Mouse (Mus musculus): ENCODE results near the gene Ccdc180. TPM values are rescaled to one million over a fixed set of nuclear protein-coding genes. Genes with fewer than 3 reads are reported as not detected.

Ccdc180 gene
- total RNA-seq (2021) = under 1 TPM in 1 of 2 experiments, not detected in 1; 0.09 TPM
- long read RNA-seq, experiment 1 = 0 reads
- long read RNA-seq, experiment 2 = 0 reads

- peak; percentile 25 to 29 for DNase-seq (ENCODE audit: extremely low spot score in 1 of 2, low spot score in 2 of 2)
- H3K27ac ChIP-seq = no peak within 1 kb of the TSS
- H3K4me3 ChIP-seq = no peak within 1 kb of the TSS
- TF ChIP-seq CTCF (IDR thresholded peaks at IDR 0.05) = no peak
- intact Hi-C loops (cut with DNase I) = no loop called here
These were observed at the start of gene Ccdc180 for GRCm38 (mm10) chr4:45890066-45890761. Ccdc180 (plus strand) TSS chr4:45890303.

GRCm38 (mm10) chr4:45844355-45844754 lies 45.7 kb upstream of the Ccdc180 start:
- TF ChIP-seq CTCF (IDR thresholded peaks at IDR 0.05) = peak; percentile 61
- intact Hi-C loops (cut with DNase I) = no loop called here
- Histone ChIP-seq H3K4me3 (no peak overlapping the region), H3K27ac (no peak overlapping the region)
- DNase-seq (ENCODE audit: extremely low spot score in 1 of 2, low spot score in 2 of 2) = peak; percentile 42 to 46

- no peak for DNase-seq (ENCODE audit: extremely low spot score in 1 of 2, low spot score in 2 of 2)
- TF ChIP-seq CTCF (IDR thresholded peaks at IDR 0.05) = no peak
- H3K27ac ChIP-seq = no peak overlapping the region
- intact Hi-C loops (cut with DNase I) = no loop called here
- H3K4me3 ChIP-seq = no peak overlapping the region
These were observed 43.8 kb upstream of the Ccdc180 start for GRCm38 (mm10) chr4:45846263-45846662.

- Histone ChIP-seq H3K4me3 (no peak within 1 kb of the TSS), H3K27ac (no peak within 1 kb of the TSS)
- no peak for TF ChIP-seq CTCF (IDR thresholded peaks at IDR 0.05)
- no peak for DNase-seq (ENCODE audit: extremely low spot score in 1 of 2, low spot score in 2 of 2)
- intact Hi-C loops (cut with DNase I) = loop anchor here (2.0 kb wide), 1 partner anchor 13 kb away; no protein-coding TSS in a partner anchor
These were observed 41.8 kb upstream of the Ccdc180 start, which contains the start of gene Stra6l for GRCm38 (mm10) chr4:45848109-45848824. Stra6l (plus strand) TSS chr4:45848664.

- TF ChIP-seq CTCF (IDR thresholded peaks at IDR 0.05) = no peak
- no peak for DNase-seq (ENCODE audit: extremely low spot score in 1 of 2, low spot score in 2 of 2)
- Histone ChIP-seq H3K27ac (no peak overlapping the region), H3K4me3 (no peak overlapping the region)
- intact Hi-C loops (cut with DNase I) = loop anchor here (2.0 kb wide), 1 partner anchor 14 kb away; no protein-coding TSS in a partner anchor
These were observed 41.3 kb upstream of the Ccdc180 start for GRCm38 (mm10) chr4:45848825-45849156.

DNA sequence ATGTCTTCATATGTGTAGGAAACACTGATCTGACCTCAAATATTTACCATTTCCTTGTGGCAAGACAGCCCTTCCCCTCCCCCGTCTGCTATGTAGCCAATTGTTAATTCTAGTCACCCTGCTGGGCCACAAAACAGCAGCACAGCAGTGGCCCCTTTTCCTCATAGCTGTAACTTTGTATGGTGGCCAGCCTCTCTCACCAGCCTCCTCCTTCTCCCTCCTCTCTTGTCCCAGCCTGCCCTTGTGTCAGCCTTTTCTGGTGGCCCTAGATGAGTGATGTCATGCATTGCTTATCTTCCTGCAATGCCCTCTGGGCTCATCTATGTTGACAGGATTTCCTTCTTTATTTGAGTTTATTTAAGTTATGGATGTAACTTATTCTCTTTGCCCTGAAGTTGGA lies 40.7 kb upstream of the Ccdc180 start:
- H3K4me3 ChIP-seq = no peak overlapping the region
- no peak for DNase-seq (ENCODE audit: extremely low spot score in 1 of 2, low spot score in 2 of 2)
- no peak for TF ChIP-seq CTCF (IDR thresholded peaks at IDR 0.05)
- no peak overlapping the region for H3K27ac ChIP-seq
- intact Hi-C loops (cut with DNase I) = loop anchor here (2.0 kb wide), 1 partner anchor 15 kb away; no protein-coding TSS in a partner anchor

GRCm38 (mm10) chr4:45851640-45852051 lies 38.5 kb upstream of the Ccdc180 start:
- intact Hi-C loops (cut with DNase I) = loop anchor here (10.0 kb wide), 1 partner anchor 237 kb away; no protein-coding TSS in a partner anchor
- H3K27ac ChIP-seq = no peak overlapping the region

DNA sequence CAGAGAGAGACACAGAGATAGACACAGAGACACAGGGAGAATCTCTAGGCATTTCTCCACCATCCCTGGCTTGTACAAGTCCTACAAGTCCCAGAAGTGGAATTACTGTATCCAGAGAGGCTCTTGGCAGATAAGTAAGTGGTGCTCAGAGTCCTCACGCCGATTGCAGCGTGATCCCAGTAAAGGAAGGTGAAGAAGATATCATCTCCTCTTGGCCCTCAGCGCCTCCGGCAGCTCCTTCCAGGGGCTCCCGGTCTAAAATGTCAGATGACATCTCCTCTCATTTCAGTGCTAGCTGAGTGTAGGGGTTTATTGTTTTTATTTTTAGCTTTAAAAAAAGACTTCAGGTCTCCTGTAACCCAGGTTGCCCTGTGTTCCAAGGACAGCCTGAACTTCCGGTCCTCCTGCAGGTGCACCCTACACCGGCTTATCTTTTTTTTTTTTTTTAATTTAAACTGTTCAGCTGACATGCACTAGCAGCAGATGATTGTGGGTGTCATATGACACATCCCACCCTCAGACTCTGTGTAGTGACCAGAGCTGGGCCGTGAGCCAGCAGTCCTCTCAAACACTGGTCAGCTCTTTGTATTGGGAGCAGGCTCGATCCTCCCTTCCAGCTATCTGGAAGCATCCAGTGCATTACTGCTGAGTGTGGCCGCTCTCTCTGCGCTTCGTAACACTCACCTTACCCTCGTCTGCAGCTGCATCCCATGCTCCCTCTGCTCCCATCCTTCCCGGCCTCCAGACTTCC lies 36.4 kb upstream of the Ccdc180 start:
- Histone ChIP-seq H3K27ac (no peak overlapping the region), H3K4me3 (no peak overlapping the region)
- no peak for TF ChIP-seq CTCF (IDR thresholded peaks at IDR 0.05)
- intact Hi-C loops (cut with DNase I) = loop anchor here (2.0 to 10.0 kb wide), 2 partner anchors 239 to 437 kb away; no protein-coding TSS in a partner anchor
- no peak for DNase-seq (ENCODE audit: extremely low spot score in 1 of 2, low spot score in 2 of 2)

More at GRCm38 (mm10) chr4:45851640-45852051, 38.5 kb upstream of the Ccdc180 start:
- H3K4me3 ChIP-seq = no peak overlapping the region
- DNase-seq (ENCODE audit: extremely low spot score in 1 of 2, low spot score in 2 of 2) = no peak
- no peak for TF ChIP-seq CTCF (IDR thresholded peaks at IDR 0.05)

DNA sequence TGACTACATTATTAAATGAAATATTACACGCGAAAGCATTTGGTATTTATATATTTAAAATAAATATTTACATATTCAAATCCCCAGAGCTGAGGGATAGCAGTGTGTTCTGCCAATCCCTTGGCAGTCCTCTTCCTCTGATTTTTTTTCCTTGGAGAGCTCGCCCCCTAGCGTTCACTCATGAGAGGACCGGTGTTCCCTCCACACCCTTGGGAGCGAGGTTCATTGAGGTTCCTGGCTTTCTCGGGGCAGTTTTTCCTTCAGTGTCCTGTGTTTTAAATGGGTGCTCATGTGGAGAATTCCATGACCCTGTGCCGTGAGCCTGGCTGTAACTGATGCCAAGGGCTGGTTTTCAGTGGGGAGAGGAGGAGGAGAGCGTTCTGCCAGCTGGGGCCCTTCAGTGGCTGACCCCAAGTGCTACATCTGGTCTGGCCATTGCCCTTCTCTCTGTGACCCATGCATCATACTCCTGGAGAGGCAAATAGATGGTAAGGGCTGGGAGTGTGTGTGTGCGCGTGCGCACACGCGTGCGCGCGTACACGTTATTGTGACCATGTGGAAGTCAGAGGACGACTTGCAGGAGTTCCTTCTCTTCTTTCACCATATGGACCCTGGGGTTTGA lies 34.2 kb upstream of the Ccdc180 start:
- H3K4me3 ChIP-seq = no peak overlapping the region
- H3K27ac ChIP-seq = no peak overlapping the region
- TF ChIP-seq CTCF (IDR thresholded peaks at IDR 0.05) = peak; percentile 93
- intact Hi-C loops (cut with DNase I) = loop anchor here (2.0 to 10.0 kb wide), 7 partner anchors 34 to 839 kb away; partner anchors contain the start of gene Polr1e
- peak; percentile 71 to 82 for DNase-seq (ENCODE audit: extremely low spot score in 1 of 2, low spot score in 2 of 2)

DNA sequence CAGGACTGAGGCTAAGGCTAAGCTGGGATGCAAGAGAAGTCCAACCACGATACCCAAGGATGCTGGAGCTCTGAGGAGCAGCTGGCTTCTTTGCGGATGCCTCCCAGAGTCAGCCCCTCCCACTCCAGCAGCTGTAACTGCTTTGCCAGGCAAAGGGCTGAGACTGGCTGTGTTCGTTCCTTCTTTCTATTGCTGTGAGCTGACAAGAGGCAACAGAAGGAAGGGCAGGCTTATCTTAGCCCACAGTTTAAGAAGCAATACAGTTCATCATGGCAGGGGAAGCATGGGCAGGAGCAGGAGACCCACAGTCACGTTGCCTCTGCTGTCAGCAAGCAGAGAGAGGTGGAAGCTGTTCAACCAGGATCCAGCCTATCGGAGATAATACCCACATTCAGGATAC lies 28.9 kb upstream of the Ccdc180 start:
- Histone ChIP-seq H3K4me3 (no peak overlapping the region), H3K27ac (no peak overlapping the region)
- intact Hi-C loops (cut with DNase I) = no loop called here
- DNase-seq (ENCODE audit: extremely low spot score in 1 of 2, low spot score in 2 of 2) = no peak
- no peak for TF ChIP-seq CTCF (IDR thresholded peaks at IDR 0.05)

DNA sequence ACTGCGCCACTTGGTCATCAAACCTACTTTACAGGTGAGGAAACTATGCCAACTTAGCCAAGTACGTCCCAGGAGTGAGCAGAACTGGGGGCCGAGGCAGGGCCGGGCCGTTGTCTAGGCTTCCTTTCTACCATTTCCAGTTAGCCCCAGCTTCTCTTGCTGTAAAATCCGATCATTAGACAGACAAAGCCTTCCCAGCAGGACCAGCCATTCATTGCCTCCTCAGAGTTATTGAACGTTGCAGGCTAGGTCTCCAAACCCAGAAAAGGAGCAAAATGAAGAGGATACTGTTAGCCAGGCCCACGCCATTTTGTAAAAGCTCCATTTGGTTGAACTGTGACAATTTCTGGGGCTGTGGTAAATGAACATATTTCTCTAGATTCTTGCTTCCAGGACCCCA lies 22.7 kb upstream of the Ccdc180 start:
- H3K27ac ChIP-seq = no peak overlapping the region
- DNase-seq (ENCODE audit: extremely low spot score in 1 of 2, low spot score in 2 of 2) = no peak
- TF ChIP-seq CTCF (IDR thresholded peaks at IDR 0.05) = no peak
- intact Hi-C loops (cut with DNase I) = no loop called here
- no peak overlapping the region for H3K4me3 ChIP-seq

Measured in left cerebral cortex, adult 2 months (tissue).